Mouse (Mus musculus) CD4-positive, CD25-positive, alpha-beta regulatory T cell, adult 2 months (primary cell): ENCODE measurements around the gene Mrpl24.
"Not testable (repeated sequence)": the region's sequence is repeated elsewhere in the genome, so short reads cannot be mapped to it uniquely, and the experiment has no call there.

ENCODE experiments used
- DNase-seq: peaks from one replicate; pipeline ENCODE4 v3.0.0-alpha.2; 2012; ENCODE audit warnings: low read depth, low spot score

Gene Mrpl24

DNA sequence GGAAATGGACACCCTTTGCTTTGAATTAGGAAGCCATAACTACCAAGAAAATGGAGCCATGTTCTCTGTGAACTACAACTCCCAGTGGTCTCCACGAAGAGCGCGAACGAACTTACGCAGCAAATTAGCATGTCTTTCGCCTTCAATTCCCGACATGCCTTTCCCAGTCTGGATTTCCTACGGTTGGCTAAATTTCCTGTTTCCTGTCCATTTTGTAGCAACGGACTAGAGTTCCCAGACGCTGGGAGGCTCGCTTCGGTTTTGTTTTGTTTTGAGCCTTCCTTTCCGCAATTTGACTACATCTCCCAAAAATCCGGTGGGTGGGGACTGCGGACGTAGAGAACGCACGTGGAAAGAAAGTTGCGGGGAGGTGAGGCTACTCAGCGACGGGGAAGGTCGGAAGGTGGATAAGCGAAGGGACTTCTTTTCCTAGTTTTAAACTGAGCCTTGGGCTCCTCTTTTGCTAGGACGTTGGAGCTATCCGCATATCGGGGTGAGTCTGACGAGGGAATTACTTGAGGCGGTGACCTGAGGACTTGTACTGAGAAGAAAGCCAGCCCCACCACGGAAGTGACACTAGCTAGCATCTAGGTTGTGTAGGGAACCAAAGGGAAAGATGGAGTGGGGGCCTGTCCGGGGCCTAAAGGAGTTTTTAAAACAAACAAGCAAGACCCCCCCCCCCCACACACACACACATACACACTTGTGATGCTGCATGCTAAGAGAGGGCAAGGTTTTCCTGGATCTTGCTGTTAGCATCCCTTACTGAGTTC is at the start of gene Mrpl24:
TSS of gene Mrpl24 (plus strand) at position 171 of the 773 bp plus-strand sequence.
- peak; percentile 84 for DNase-seq

DNA sequence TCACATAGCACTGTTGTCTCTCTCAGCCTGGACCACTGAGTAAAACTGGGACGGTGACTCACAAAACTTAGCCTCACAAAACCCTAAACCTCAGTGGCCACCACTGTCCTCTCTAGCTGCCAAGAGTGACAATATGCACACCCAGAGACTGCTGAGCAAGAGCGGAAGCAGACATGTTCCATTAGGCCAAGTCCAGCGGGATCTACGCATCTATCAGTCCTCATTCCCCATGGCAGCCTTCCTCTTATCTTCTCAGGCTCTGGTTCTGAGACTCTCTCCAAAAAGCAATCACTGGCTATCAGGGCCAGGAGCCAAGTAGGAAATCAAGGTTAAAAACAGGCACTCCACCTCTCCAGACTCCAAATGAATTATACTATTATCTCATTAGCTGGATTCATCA is 41.6 kb upstream of the Mrpl24 start:
- DNase-seq = no peak

DNA sequence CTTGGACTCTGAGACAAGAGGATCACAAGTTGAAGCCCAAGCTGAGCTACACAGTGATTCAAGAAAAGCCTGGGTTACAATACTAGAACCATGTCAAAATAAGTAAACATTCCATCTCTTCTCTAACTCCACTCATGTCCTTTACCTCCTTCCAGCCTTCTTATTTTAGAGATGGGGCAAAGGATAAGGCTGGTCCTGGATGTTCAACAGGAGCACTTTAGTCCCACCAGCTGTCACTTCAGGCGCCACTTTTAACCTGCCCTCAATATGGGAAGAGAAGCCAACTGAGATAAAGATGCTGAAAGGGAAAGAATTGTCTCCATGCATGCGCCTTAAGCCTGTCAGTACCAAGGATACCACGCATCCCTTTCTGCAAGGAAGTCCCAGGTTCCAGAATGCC is 35.0 kb upstream of the Mrpl24 start:
- DNase-seq = no peak

DNA sequence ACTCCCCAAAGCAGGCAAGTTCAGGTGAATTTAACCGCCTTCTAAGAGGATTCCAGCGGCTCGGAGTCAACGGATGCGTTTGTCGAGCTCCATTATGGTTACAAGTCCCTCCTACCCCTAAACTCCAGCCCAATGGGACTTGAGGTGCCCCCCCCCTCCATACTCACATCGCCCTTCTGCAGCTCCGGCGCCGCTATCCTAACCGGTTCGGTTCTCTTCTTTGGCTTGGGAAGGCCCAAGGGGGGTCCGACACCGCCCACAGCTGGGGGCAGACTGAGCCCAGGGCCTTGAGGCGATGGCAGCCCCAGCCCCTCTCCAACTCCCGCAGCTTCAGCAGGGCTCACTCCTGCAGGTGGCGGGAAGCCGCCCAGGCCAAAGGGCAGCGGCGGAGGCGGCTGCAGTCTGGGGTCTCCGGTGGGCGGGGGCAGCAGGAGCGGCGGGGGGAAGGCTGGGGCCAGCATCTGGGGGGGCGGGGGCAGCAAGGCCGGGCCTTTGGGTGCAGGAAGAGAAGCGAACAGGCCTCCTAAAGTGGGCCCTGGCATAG is 34.5 kb upstream of the Mrpl24 start:
- peak; percentile 63 for DNase-seq

DNA sequence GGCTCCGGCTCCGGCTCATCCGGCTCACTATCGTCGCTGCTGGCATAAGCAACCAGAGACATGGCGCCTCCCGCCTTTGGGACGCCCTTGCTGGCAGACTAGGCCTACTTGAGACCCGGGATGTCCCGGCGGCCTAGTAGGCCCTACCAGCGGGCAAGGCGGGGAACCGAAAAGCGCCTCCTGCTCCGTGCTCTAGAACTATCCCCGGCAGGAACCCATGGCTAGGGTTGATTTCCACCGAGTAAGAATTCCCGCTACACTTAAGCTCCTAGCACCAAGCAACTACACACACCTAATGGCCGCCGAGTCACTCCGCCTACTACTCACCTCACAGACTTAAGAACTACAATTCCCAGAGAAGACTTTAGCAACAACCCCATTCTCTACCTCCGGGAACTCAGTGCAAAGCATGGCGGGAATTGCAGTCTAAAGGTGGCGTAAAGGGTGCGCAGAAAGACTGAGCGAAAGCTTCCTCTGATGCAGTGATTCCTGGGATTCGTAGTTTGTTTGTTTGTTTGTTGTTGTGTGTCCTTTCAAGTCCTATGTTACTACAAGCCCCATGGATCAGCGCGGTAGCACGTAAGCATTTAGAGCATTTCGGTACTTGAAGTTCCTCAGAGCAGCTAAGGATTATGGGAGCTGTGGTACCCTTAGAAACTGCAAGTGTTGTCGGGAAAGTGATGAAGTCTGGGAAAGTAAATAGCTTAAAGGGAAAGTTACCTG is 33.9 kb upstream of the Mrpl24 start, which contains the start of gene Prcc:
TSS of gene Prcc (minus strand) at position 328 of the 723 bp plus-strand sequence.
- DNase-seq = peak; percentile 98

- DNase-seq = no peak
These were observed 33.3 kb upstream of the Mrpl24 start for GRCm38 (mm10) chr3:87886004-87886365.

GRCm38 (mm10) chr3:87886416-87886815 is 32.9 kb upstream of the Mrpl24 start:
- DNase-seq = no peak

- not testable (repeated sequence) for DNase-seq
These were observed 31.9 kb upstream of the Mrpl24 start for GRCm38 (mm10) chr3:87887400-87887799.

DNA sequence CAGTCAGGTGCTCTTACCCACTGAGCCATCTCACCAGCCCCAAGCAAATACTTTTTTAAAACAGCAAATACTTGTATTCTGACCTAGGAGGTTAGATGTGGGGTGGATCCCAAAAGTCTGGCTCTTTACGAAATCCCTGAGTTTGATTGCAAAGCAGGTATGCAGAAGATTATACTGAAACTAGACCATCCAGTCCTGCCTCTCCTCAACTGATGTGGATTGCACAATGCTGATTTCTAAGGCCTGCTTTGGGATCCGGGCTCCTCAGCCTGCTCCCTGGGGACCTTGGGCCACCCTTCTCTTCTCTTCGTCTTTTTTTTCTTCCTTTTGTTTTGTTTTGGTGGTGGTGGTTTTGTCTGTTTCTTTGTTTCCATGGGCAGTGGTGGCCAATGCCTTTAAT is 27.8 kb upstream of the Mrpl24 start:
- DNase-seq = no peak

DNA sequence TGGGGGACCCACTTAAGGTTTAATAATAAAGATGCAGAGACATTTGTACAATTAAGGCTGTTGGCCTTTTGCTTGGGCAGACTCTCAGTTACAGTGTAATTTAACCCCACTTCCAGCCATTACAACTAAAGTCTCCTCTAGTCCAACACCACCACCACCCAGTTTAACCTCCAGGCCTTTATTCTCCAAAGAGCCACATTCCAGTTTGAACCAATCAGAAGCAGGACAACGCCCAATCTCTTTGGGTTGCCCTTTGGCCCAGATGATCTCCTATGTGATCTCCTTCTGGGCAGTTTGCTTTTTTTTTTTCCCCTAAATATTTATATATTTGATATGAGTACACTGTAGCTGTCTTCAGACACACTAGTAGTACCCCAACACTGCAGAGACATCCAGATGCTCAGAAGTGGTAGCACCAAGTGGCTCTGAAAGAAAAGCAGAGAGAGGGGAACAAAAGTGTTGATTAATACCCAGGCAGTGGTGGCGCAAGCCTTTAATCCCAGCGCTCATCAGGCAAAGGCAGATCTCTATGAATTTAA is 25.9 kb upstream of the Mrpl24 start:
- no peak for DNase-seq

DNA sequence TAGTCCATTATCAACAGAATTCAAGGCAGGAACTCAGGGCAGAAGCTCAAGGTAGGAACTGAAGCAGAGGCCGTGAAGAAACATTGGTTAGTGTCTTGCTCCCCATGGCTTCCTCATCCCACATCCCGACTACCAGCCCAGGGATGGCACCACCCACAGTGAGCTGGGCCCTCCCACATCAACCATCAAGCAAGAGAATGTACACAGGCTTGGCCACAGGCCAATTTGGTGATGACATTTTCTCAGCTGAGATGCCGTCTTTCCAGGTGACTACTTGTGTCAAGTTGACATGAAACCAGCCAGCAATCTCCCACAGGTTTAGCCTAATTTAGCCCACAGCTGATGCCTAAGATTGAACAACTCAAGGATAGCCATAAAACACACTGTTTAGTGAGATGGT is 20.0 kb upstream of the Mrpl24 start:
- DNase-seq = no peak

DNA sequence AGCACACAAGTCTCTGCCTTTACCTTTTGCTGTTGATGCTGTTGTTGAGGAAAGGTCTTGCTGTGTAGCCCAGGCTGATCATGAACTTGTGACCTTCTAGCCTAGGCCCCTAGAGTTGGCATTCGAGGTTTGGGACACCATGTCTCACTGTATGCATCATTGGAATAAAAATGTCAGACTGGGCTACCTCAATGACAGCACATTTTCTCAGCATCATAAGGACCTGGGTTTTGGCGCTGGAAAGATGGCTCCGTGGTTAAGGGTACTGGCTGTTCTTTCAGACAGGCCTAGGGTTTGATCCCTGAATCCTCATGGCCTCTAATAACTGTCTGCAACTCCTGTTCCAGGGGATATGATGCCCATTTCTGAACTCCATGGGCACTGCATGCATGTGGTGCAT is 19.5 kb upstream of the Mrpl24 start:
- no peak for DNase-seq

DNA sequence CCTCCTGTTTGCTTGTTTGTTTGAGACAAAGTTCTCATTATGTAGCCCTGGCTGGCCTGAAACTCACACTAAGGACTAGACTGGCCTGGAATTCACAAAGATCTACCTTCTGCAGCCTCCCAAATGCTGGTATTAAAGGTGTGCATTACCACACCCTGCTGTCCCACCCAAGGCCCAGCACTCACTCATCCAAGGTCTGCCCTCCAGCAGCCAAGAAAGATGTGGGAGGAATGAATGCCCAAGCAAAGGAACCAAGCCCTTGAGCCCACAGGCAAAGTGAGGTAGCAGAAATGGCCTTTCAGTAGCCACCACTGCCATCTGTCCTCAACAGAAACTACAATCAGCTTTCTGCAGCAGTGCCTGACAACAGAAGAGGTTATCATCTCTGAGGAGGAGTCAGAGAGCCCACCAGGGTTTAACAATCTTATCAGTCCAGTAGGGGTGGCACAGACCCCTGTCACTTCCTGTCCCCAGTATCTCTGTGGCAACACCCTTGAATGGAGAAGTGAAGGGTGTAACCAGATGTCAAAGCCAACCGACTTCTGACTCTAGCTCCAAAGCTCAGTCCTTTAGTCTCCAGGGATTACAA is 18.2 kb upstream of the Mrpl24 start:
- DNase-seq = no peak

DNA sequence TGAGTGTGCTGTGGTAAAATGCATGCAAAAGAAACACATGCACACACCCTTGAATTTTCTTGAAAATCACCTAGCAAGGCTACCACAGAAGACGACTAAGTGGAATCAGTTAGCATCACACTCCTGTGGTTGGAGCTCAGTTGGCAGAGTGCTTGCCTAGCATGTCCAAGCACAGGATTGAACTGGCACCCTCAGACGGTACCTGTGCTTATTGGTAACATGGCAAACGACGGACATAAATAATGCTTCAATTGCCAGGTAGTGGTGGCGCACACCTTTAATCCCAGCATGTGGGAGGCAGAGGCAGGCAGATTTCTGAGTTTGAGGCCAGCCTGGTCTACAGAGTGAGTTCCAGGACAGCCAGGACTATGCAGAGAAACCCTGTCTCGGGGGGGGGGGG is 17.3 kb upstream of the Mrpl24 start:
- not testable (repeated sequence) for DNase-seq

DNA sequence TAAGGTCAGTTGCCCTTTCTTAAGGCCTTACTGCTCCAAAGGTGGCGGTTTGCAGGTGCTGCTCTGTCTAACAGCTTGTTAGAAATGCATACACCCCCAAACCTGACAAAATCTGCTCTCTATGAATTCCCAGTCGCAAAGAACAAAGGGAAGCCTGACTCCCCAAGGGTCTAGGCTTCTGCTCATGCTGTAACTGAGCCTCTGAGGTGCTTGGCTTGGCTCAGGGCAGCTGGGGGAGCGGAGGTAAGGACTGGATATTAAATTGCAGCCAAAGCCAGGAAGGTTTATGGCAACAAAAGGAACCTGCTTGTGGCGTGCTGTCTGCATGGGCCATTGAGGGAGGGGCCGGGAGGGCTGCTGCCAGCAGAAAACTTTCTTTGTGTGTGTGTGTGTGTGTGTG is 15.5 kb upstream of the Mrpl24 start:
- no peak for DNase-seq

DNA sequence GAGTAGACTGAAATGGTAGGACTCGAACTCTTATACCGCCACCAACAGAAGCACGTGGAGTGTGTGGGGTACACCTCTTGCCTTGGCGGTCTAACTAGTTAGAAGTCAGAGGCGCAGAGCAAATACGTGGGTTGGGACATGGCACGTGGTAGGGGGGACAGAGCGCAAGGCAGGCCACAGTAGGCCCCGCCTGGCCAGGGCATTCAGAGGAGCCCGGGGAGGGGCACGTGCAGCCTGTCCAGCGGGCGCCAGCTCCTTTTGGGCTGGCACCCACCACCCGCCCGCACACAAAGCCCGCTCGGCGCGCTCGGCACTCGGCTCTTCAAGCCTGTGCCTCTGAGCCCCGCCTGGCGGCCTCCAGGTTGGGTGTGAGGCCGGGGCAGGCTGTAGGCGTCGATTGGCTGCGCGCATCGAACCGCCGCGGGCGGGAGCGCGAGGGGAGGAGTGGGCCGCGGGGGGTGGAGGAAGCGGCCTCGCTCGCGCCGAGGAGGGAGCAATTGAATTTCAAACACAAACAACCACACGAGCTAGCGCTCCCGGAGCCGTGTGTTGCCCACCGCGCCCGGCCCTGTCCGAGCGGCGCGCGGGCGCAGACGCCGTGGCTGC is 13.3 kb upstream of the Mrpl24 start, which contains the start of gene Hdgf:
TSS of gene Hdgf (plus strand) at position 442 of the 606 bp plus-strand sequence.
- DNase-seq = peak; percentile 97

DNA sequence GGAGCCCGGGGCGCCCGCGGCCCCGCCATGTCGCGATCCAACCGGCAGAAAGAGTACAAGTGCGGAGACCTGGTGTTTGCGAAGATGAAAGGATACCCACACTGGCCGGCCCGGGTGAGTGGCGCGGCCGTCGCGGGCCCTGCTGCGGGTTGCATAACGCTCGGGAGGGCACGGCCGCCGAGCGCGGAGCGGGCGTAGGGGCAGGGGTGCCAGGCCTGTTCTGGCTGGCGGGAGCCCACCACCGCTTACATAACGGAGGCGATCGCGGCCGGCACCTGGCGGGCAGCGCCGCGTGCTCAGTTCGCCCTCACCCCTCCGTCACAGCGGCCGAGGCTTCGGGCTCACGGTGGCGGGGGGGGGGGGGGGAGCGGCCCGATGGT is 12.7 kb upstream of the Mrpl24 start:
- no peak for DNase-seq

DNA sequence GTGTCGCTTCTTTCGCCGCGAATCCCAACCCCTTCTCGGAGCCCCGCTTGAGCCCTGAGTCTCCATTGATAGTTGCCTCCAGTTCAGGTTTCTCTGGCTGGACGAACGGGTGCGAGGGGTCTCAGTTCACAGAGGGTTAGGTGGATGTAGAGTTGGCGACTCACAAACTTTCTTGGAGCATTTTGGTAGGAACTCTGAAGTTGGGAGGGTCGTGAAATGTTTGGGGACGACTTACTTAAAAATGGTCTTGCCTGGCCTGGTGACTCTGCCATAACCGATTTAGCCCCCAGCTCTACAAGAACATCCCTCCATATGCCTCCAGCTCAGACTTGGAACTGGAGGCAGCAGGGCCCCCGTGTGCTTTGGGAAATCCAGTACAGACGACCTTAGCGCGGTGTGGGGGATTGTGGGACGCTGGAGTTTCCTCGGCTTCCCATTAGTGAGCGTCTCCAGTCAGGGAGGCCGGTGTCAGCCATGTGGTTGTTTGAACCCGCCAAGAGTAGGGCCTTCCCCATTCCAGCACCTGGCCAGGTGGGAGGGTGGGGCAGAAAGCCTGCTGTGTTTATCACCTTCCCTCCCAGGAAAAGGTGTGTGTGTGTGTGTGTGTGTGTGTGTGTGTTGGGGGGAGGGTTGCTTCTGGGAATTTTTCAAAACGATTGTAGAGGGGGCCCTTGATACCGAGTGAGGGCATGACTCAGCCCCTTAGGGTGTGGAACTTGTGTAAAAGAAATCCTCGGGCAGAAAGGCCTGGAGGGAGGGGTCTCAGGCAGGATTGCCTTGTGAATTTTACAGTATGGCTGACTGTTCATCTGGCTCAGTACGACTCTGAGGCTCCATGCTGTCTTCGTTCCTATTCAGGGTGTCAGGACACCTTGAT is 12.1 kb upstream of the Mrpl24 start:
- DNase-seq = peak; percentile 39

DNA sequence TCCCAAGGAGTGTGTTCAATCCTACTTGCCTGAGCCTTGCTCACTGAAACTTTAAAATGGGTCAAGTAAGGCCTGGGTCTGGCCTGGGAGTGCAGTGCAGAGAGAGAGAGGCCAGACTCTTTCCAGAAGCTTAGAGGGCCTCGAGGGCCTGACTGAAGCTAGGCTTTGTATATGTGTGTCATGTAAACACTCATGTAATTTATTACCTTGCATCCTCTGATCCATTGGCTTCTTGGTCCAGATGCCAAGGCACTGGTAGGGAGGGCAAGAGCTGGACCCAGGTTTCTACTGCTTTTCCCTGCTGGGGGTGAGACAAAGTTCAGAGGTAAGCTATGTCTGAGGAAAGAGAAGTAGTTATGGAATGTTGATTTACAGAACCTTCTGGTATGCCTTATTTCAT is 11.4 kb upstream of the Mrpl24 start:
- no peak for DNase-seq

DNA sequence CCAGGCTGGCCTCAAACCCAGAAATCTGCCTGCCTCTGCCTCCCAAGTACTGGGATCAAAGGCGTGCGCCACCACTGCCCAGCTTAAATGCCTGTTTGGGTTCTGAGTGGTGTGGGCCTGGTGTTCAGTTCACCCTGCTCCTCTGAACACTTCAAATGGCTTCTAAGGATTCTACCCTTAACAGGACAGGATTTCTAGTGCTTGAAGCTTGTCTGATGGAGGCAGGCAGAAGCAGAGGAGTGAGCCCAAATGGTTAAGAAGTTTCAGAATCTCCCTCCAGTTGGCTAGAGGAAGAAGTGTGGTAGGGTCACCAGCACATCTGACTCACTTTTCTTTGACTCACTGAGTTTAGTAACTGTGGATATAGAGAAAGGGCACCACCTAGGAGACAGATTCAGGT is 9.9 kb upstream of the Mrpl24 start:
- DNase-seq = no peak

DNA sequence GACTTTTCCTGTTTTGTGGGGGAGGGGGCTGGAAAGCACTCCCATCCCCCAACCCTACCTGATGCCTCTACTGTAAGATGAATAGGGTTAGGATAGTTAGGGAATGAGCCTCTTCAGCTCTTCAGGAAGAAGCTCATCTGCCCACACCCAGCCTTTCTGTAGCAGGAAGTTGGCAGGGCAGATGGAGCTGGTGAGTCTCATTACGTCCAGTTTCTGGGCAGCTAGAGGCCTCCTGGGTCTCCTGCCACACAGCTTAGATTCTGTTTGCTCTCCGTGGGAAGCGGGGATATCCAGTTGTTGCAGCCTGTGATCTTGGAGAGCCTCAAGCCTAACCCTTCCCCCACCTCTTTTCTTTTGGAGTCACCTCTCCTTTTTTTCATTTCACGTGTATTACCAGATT is 9.4 kb upstream of the Mrpl24 start:
- no peak for DNase-seq
